Mouse (Mus musculus): ENCODE data around the gene Slc5a6.

Slc5a6 gene

DNA sequence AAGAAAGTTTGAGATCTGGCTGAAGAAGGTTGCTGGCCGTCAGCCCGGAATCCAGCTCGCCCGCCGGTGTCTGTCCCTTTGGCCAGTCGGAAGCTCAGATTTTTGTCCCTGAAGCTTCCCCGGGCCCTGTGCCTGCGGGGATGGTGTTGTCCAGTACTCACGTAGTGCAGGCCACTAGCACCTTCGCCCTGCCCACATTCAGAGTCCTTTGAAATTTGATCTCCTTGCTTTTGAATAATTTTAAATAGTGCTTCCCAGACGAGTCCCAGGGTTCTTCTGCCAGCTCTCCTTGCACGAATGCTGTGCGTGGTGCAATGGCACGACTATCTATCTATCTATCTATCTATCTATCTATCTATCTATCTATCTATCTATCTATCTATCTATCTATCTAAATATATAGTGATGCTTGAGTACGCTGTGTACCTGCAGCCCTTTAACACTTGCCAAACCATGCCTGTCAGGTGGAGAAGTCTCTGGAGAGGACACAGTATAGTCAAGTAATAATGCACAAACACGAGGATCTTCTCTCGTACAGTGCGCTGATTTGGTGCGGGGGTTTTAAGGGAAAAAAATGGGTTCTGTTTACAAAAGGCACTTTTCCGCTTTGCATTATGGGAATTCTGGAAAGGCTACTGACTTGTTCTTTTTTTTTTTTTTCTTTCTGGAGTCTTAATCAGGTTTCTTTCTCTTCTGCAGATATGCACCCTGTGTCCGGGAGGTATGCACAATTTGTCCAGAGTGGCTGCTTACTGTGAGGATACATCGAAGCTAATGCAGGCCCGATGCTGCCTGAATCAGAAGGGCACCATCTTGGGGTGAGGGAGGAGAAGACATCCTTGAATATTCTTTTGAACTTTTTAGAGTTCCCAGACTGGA, at the start of gene Slc5a6:
TSS of gene Slc5a6 (minus strand) at position 162 of the 879 bp plus-strand sequence.
- peak; percentile 29 for DNase-seq (ENCODE audit: low spot score)

DNA sequence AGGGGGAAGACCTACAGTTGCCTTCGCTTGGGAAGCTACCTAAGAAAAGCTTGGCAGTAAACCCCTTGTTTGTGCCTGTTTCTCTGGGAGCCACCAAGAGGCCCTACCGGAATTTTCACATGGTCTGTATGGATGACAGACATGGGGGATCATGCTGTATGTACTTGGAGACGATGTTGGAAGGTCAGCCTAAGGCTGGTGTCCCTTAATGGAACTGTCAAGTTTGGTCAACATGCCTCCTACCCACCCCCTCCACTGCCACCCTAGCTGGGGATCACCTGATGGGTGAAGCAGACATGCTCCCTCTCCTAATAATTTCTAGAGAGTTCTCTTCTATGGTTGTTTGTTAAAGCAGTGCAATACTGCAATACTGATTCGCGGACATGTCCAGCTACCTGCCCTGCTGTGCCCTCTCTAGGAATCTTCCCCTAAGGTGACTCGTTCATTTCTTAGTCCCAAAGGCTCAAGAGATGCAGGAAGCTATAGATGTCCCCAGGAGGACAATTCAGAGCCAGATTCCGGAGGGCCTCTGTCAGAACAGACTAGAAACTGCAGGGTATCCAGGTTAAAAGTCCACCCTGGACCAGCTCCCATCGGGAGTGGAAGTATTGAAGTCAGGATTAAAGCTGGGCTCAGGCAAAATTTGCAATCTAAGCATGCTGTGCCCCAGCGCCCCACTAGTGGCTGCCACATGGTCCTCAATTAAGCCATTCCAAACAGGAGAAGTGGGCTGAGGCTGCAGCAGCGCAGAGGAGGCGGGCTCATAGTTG, 47.2 kb upstream of the Slc5a6 start:
- no peak for DNase-seq (ENCODE audit: low spot score)

DNA sequence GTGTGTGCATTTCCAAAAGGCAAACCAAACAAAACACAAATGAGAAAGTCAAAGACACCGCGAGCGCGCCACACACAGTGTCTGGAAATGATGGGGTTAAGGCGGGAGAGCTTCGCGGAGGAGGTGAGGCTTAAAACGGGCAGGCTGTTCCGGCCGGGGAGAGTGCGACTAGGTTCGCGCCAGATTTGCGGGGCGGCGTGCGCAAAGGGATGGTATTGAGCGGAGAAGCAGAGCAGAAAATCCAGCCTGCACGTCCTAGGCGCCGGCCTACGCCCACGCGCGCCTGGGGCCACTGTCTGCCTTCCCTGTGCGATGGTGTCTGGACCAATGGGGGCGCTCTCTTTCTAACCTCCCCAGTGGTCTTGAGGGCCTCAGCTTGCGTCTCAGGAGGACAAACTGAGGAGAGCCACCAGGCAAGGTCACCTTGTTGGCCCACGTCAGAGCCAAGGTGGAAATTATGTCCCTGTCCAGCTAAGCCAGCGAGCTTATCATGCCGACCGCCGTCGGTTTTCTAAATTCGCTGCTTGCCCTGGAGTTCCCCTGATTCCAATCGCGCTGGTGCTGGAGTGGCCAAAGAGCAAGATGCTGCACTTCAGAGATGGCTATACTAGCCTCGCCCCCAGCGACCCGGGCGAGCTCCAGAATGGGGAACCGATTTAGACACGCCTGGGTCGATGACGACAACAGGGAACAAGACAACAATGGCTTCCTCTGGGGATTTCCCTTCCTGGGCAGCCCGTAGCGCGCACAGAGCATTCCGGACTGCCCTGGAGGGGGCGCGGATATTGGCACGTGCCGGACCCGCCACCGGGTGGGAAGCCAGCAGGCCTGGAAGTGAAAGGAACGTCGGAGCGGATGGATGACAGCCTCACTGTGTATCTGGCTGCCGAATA, 46.3 kb upstream of the Slc5a6 start:
- DNase-seq (ENCODE audit: low spot score), result peak; percentile 19

DNA sequence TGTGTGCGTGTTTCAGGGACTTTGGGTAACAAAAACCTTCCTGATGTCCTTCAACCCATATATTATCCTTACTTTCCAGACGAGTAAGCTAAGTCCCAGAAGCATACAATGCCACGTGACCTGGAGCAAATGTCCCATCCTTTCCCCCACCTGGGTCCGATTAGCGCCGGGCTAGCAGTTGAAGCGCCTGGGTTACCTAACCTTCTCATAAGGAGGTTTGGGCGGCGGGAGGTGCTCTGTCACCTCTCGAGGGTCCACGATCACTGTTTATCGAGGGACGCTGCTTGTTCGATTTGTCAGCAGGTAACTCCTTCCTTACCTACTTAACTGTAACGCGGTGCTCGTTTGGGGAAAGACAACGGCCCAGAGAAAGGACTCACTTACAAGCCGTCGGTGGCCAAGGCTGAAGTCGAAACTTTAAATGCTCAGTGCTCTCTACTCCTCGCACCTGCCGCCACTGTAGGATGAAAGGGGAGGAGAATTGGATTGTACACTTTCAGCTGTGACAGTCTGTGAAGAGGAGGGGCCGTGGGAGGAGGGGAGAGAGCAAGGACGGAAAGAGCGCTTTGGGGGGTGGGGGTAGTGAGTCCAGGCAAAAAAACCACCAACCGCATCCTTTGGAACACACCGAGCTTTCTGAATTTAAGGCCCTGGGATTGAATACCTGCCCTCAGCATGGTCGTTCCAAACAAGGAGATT, 45.5 kb upstream of the Slc5a6 start:
- no peak for DNase-seq (ENCODE audit: low spot score)

DNA sequence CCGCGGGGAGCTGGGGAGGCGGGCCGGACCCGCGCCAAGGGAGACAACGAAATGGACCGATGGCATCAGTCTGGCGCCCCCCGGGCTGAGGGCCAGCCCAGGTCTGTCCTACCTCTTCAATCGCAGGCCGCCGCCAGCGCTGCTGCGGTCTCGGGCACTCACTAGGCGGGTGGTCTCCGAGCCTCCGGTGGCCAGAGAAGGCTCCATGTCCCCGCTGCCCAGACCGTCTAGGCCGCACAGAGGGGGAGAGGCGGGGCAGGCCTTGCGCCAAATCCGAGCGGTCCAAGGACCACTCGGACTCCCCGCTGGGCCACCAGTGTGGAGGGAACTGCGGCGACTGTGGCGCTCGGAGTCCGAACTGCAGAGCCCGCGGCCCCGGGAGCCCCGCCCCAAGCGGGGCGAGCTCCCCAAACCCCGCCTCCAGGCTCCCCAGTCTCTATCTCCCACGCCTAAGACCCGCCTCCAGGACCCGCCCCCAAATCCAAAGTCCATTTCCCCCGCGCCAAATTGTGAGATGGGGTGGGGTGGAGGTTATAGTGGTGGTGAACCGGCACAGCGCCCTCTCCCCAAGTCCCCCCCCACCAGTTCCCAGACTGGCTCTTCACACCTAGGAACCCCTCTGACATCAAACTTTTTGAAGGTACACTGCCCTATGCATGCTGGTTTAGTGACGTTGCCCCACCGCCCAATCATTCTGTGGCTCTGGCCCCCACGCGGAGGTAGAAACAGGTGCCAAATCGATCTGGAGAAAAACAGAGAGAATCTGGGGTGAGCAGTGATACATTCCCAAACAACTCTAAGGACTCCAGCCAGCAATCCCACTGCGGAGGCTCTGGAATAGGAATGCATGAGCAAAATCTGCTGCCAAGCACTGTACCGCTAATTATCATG, 44.7 kb upstream of the Slc5a6 start:
- DNase-seq (ENCODE audit: low spot score), result no peak

DNA sequence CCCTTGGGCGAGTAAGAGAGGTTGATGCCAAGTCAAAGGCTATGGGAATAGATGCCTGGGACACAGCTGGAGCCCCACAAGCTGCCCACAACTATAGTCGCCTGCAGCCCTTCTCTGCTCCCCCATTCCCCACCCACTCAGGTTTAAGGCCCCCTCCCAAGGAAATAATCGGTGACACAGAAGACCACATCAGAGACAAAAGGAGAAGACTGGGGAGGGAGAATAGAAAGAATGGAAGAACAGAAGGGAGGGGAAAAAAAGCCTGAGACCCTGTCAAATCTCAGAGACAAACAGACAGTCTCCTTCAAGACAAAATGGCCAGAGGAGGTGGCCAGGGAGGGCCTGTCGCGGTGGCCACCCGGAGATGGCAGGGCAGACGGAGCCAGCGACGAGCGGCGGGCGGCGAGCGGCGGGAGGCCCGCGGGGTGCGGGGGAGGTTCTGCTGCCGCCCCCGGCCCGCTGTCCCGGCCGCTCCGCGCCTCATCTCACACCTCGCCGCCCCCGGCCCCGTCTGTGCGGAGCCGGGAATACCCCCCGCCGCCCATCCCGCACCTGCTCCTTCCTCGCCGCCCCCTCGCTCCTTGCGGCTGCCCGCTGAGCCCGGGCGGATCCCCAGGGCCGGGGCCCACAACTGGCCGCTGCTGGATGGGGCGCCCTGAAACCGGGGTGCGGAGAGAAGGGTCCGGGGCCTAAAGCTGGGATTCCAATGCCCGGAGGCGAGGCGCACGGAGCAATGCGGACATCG, 43.7 kb upstream of the Slc5a6 start:
- DNase-seq (ENCODE audit: low spot score), result no peak

DNA sequence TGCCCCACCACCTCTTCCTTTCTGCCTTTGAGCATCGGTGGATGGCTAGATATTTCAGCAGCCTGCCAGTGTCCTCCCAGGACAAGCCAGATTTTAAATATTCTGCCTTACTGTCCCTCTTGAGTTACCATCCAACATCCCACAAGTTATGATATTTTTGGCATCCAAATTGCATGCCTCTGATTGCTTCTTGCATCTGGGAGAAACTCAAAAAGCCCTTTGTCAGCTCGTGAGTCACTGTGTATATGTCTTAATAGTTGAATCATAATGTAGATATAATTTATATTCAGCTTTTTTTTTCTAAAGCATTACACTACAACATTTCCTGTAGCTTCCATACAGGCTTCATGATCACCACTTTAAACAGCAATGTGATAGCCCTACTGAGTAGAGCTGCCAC, 38.4 kb upstream of the Slc5a6 start:
- DNase-seq (ENCODE audit: low spot score), result no peak

DNA sequence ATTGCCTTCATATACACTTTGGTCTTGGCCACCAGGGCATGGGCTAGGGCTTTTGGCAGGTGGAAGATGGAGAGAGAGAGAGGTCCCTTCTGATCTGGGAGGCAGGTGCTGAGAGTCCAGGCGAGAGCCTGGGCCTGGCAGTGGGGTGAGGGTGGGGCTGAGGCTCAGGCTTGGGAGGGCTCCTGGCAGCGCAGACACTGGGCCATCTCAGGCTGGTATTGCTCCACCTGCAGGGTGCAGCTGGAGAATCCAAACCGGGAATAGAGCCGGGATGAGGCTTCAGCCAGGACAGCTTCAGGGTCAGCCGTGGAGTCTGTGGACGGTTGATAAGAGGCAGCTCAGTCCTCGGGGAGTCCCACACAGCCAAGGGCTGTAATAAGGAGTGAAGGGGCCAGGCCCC, 37.9 kb upstream of the Slc5a6 start:
- DNase-seq (ENCODE audit: low spot score), result no peak

DNA sequence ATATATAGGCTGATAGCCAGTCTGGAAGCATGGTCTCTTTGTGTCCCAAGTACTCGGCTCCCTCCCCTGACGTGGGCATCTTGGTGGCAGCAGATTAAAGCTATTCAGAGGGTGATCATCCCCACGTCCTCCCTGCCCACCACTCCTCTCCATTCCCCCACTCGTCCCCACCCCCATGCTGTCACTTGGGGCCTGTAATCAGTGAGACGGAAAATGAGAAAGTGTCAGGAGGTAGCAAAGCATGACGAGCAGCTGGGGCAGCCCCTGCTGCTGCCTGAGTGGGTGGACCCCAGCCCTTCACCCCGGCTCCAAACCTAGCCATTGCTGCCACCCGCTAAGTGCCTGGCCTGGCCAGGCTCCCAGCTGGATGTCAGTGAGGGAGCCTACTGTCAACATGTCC, 35.2 kb upstream of the Slc5a6 start:
- no peak for DNase-seq (ENCODE audit: low spot score)

DNA sequence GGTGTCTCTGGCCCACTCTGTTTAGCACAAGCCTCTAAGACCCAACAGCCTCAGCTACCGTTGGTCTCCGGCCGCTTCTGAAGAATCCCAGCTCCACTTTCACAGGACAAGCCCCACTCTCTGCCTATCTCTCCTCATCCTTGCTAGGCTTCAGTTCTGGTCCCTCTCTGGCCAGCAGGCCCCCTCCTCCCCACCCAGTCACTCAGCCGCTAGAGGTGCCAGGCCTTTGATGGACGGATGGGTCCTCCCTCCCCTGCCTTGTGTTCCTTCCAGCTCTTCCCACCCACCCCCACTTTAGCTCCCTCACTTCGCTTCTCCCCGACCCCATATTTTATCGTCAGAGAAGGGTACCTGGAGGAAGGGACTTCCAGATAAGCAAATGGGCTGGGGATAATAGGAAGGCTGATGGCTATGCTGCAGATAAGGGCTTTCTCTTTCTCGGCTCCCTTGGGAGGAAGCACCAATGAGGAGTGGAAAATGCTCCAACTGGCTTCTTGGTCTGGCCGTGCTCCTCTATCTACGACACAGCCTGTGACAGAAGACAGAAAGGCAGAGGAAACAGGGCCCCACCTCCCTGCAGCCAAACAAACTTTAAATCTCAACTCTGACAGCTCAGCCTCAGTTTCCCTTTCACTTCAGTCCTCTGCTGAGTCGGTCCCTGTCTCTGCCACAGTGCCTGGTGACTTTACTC, 34.4 kb upstream of the Slc5a6 start:
- no peak for DNase-seq (ENCODE audit: low spot score)

DNA sequence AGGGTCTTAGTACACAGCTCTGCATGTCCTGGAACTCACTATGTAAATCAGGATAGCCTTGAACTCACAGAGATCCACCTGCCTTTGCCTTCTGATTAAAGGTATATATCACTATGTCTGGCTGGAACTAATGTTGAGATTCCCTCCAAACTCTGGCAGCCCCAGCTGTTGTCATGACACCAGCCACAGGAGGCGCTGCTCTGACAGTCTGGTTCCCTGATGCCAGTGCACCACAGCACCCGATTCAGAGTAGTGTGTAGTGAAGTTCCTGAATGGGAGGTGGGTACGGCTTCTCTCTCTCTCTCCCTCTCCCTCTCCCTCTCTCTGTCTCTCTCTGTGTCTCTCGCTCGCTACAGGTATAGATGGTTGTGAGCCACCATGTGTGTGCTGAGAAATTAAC, 33.6 kb upstream of the Slc5a6 start:
- DNase-seq (ENCODE audit: low spot score), result no peak

DNA sequence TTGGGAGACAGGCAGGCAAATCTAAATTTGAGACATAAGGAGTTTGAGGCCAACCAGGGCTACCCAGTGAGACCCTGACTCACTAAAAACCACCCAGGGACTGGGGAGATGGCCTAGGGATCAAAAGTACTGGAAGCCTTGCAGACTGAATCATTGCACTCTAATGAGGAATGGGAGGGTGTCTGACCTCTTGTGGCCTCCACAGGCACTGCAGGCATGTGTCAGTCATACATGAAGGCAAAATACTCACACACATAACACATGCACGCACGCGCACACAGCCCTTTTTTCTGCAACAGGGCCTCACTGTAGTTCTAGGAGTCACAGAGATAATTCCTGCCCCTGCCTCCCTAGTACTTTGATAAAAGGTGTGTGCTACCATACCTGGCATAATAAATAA, 32.7 kb upstream of the Slc5a6 start:
- peak; percentile 24 for DNase-seq (ENCODE audit: low spot score)

DNA sequence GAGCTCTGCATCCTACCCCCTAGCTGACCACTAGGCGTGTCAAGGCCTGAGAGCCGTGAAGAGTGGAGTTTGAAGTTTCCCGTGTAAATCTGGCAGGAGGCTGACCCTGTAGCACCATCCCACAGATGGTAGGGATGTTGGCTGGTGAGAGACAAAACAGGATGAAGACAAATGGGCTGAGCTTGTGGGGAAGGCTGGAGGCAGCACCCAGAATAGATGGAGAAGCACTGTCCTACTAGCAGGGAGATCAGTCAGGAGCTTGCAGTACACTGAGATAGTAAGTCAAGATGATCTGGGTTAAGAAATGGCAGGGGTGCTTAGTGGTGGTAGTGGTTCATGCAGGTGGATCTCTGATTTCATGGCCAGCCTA, 32.1 kb upstream of the Slc5a6 start:
- no peak for DNase-seq (ENCODE audit: low spot score)

DNA sequence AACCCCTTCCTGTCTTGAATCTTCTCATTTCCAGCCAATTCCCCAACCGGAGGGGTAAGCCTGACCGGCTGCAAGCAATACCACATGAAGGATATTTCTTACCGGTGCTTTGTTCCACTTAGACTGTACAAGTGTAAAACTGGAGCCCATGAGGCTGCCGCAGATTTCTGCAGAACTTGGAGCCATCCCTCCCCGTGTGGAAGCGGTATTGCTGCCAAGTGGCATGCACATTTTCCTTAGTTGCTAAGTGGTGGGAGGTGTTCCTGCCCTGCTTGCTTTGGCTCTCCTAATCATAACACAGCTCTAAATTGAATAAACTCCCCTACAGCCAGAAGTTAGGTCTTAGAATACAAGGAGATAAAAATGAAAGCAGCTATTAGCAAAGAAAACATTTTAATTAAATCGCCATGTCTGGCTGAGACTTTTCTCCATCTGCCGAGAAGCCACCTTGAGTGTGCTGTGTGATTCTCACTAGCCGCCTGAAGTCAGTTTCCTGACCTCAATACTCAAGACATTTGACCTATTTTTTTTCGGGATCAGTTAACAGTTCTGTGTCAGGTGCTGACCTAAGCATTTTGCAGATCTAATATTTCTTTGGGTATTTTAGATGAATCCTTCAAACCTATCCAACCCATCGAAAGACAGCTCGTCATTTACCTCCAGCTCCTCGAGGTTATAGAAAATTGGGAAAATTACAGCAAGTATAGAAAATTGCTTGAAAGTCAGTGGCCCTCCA, 31.5 kb upstream of the Slc5a6 start:
- DNase-seq (ENCODE audit: low spot score), result no peak

DNA sequence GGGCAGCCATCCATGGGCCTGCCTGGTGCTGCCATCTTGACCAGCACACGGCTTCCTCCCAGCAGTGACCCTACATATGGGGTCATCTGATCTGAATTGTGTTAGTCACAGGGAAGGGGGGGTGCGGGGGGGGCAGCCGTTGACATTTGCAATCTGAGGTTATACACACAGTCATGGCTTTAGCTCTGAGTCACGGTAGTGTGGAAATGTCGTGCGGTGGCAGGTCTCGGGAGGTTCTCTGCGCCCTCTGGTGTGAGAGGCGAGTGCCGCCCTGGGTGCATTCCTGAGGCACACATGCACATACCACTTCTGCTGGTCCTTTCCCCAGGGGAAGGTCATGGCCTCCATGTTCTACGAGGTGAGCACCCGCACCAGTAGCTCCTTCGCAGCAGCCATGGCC, 27.6 kb upstream of the Slc5a6 start:
- no peak for DNase-seq (ENCODE audit: low spot score)

DNA sequence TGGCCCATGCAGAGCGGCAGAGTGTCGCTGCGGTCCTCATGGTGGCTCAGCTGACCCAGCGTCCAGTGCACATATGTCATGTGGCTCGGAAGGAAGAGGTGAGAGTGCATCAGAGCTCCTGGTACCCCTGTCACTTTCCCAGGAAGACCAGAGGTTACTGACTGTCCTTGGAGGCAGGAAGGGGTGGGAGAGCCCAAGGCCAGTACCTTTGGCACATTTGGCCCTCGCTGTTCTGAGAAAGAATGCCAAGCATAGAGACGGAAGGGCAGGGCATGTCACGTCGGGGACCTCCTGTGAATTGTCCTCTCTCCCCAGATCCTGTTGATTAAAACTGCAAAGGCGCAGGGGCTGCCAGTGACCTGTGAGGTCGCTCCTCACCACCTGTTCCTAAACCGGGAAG, 24.5 kb upstream of the Slc5a6 start:
- DNase-seq (ENCODE audit: low spot score), result no peak

DNA sequence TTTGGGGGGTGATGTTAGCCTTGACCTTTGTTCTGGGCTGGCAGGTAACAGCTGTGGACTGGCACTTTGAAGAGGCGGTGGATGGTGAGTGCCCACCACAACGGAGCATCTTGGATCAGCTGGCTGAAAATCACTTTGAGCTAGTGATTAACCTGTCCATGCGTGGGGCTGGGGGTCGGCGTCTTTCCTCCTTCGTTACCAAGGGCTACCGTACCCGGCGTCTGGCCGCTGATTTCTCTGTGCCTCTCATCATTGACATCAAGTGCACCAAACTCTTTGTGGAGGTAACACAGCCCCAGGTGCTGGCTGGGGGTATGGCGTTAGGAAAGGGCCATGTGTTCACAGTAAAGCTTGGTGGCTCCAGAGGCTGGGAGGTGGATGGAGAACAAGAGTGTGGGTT, 23.1 kb upstream of the Slc5a6 start:
- DNase-seq (ENCODE audit: low spot score), result no peak

DNA sequence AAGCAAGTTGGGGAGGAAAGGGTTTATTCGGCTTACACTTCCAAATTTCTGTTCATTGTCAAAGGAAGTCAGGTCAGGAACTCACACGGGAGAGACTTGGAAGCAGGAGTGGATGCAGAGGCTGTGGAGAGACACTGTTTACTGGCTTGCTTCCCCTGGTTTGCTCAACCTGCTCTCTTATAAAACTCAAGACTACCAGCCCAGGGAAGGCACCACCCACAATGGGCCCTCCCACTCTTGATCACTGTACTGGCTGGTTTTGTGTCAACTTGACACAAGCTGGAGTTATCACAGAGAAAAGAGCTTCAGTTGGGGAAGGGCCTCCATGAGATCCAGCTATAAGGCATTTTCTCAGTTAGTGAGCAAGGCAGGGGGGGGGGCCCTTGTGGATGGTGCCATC, 22.3 kb upstream of the Slc5a6 start:
- no peak for DNase-seq (ENCODE audit: low spot score)

DNA sequence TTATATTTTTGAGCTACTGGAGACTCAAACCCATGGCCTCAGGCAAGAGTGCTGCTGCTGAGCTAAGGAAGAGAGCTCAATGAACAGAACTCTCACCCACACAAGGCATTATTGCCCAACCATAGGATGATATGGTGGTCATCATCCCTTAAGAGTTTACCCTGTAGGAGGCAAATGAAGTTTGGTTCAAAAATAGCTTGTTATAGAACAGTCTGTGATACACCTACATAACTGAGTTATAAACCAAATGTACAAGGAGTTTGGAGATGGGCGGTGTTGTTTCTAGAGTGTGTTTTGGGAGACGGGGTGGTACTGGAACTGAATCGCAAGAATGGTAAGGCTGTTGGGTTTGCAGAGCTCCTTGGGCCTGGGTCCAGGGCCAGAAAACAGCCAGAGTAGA, 21.1 kb upstream of the Slc5a6 start:
- DNase-seq (ENCODE audit: low spot score), result no peak
